Mouse (Mus musculus) lung, postnatal 4 days (tissue): ENCODE results near the gene Prss38.
A peak's percentile ranks its signal among the peaks of the same experiment; 100 is the strongest.
"Not testable (repeated sequence)": the region's sequence is repeated elsewhere in the genome, so short reads cannot be mapped to it uniquely, and the experiment has no call there.

Experiments
- DNase-seq, 2 experiments: peaks; one replicate each; pipeline ENCODE4 v3.0.0; 2021

Prss38 gene

DNA sequence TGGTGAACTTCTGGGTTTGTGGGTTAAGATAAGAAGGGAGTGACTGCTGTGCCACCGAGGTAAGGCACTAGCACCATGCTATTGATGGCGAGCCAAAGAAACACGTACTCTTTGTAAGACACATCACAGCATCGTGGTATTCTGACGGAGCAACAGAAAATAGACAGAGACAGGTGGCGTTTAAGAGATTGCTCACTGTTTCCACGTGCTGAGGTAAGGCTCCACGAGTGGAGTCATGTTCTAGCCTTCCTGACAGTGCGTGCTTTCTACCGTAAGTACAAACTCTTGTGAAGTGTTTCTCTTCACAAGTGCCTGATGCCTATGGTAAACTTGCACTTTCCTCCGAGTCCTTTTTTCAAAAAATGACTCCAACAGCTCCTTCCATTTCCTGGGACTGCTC is 5.6 kb downstream of the Prss38 start:
- no peak for DNase-seq

DNA sequence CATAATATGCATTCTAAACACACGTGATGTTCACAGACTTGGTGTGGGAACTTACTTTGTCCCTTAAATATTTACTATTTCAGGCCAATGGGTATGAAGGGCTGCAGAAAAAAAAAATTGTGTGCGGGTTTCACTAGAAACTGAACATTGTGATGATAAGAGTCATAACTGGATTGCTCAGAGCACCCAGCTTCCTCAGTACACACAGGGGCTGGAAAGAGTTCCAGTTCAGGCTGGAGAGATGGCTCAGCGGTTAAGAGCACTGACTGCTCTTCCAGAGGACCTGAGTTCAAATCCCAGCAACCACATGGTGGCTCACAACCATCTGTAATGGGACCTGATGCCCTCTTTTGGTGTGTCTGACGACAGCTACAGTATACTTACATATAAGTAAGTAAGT is 7.5 kb downstream of the Prss38 start:
- not testable (repeated sequence) for DNase-seq

DNA sequence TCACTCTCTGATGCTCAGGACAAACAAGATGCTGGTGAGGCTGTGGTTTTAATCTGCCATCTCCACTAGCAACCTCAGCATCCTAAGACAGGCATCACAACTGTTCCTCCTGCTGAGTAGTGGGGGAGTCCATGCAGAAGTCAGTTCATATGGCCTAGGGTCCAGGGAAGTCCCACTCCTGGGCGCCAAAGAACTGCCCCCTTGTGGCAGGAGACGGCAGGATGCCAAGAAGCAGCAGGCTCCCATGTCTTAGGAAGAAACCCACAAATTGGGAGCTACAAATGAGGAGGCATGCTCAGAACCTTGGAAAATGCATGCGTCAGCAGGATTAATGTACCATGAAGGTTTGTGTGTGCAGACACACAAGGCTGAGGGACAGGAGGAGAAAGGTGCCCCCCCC is 8.8 kb downstream of the Prss38 start:
- DNase-seq: peak in 1 of 2 experiments; percentile 35

- no peak for DNase-seq
Observed at GRCm38 (mm10) chr11:59366031-59366430, 9.4 kb downstream of the Prss38 start.

DNA sequence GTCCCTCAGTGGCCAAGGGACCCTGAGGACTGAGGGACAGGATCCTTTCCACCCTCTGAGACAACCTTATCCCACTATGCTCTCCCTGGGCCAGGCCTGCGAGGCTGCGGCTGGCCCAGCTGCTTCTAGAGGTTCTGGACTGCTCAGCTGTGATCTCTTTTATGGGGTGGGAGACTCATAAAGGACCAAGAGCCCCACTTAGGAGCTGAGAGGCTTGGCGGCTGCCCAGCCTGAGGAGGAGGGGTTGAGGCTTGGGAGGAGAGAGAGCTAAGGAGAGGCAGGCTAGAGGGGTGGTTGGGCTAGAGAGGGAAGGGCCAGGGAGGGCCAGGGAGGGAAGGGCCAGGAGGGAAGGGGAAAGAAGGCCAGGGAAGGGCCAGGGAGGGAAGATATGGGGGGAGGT is 11.0 kb downstream of the Prss38 start:
- peak; percentile 53 to 82 for DNase-seq

DNA sequence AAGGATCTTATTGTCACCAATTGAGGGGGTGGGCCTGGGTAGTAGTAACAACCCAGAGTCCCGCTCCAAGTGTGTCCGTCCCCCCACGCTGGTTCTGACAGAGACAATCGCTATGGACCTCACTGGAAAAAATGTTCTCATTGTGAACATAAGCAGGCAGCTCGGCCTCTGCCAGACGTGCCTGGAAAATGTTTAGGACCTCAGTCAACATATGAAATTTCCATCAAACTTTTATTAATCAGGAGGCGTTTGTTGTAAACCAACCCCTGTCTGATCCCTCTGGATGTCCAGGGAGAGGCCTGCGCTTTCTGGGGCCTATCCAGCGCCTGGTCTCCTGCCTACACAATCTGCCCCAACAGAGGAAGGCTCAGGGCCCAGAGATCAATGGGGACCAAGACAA is 11.4 kb downstream of the Prss38 start:
- DNase-seq: peak in 1 of 2 experiments; percentile 67

GRCm38 (mm10) chr11:59361291-59361690 is 14.2 kb downstream of the Prss38 start:
- no peak for DNase-seq

- DNase-seq: peak in 1 of 2 experiments; percentile 44
Observed at GRCm38 (mm10) chr11:59356874-59357289, 18.6 kb downstream of the Prss38 start.

GRCm38 (mm10) chr11:59354793-59355192 is 20.7 kb downstream of the Prss38 start:
- DNase-seq: no peak

GRCm38 (mm10) chr11:59350326-59350725 is 25.1 kb downstream of the Prss38 start:
- DNase-seq: no peak

- peak; percentile 65 to 85 for DNase-seq
Observed at GRCm38 (mm10) chr11:59346166-59346910, 29.1 kb downstream of the Prss38 start.

GRCm38 (mm10) chr11:59342956-59343355 is 32.5 kb downstream of the Prss38 start:
- DNase-seq: no peak

DNA sequence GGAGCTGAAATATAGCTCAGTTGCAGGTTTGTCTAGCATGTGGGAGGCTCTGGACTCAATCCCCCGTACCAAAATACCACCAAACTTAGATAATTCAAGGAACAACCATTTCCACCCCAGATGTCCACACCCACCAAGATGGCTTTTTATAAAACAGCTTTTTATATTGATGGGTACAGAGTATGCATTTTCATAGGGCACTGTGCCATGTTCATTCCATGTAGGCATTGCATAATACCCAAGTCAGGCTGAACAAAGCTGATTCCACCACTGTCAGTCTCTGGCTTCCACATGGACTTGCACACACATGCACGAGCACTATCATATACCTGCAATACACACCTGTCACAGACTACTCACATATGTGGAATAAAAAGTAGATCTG is 36.7 kb downstream of the Prss38 start:
- no peak for DNase-seq

- DNase-seq: peak; percentile 39 to 55
Observed at GRCm38 (mm10) chr11:59337955-59338735, 37.3 kb downstream of the Prss38 start.

DNA sequence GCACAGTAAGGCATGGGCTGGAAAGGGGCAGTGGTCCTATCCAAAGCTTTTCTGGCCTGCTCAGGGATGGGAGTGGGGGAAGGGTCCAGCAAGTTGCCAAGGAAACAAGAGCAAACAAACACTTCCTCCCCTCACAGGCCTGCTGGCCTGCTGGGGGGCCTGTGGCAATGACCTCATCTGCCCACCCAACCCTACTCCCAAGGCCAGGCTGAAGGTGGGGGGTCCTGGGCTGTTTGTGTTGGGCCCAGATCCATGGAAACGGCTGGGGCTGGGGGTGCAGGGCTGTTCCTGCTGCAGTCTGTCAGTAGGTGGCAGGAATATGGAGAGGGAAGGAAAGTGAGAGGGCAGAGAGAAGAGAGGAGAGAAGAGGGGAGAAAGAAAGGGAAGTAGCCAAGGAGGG is 39.1 kb downstream of the Prss38 start:
- DNase-seq: peak; percentile 57 to 74

DNA sequence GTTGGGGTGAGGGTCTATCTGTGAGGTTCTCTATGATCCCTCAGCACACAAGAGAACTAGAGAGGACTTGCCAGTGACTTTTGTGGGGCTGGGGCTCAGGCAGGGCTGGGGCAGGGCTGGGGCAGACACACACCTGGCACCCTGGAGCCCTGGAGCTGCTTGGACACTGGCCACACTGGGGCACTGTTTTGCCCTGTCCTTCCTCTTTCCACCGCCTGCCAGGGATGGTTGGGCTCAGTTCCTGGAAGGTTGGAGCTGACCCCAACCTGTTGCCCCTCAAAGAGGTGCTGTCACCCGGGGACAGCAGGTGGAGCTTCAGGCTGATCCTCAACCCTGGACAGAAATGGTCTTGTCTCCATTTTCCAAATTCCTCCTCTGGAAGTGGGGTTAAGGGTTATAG is 39.5 kb downstream of the Prss38 start:
- no peak for DNase-seq

GRCm38 (mm10) chr11:59335150-59335549 is 40.3 kb downstream of the Prss38 start:
- no peak for DNase-seq

- DNase-seq: no peak
Observed at GRCm38 (mm10) chr11:59332938-59333337, 42.5 kb downstream of the Prss38 start.

- DNase-seq: no peak
Observed at GRCm38 (mm10) chr11:59331167-59331869, 44.1 kb downstream of the Prss38 start.

DNA sequence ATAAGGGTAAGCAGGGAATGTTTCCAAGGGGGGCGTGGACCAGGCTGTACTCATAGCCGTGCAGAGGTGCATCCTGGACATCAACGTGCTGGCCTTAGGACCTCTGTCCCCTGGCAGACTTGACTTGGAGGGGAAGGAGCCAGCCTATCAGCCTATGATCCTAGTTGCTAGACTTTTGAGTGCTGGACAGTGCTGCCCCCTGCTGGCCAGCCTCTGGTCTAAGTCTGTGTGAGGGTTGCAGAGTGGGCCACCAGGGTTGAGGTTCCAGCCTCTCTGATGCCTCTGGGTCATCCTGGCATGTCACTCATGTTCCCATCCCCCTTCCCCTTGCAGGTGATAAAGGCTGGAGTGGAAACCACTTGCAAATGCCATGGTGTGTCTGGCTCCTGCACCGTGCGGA is 44.9 kb downstream of the Prss38 start:
- DNase-seq: peak; percentile 73 to 81

DNA sequence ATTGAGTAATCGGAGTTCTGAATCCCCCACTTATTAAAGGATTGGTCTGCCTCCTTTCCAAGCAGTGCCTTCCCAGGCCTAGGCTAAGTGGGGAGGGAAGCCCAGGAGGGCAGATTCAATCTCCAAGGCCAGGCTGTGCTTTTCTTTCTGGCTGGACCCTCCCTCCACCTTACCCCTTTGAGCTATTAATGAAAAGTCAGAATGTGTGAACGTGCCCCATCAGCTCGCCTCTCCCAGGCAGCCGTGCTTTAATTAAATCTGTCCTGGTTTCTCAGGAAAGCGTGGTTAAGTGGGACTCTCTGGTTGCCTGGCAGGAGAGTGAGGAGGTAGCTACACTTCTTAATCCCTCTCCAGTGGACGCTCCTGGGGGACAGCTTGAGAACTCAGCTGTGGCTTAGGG is 45.8 kb downstream of the Prss38 start:
- no peak for DNase-seq

GRCm38 (mm10) chr11:59327625-59328024 is 47.8 kb downstream of the Prss38 start:
- peak in 1 of 2 experiments; percentile 34 for DNase-seq

GRCm38 (mm10) chr11:59324777-59325176 is 50.7 kb downstream of the Prss38 start:
- peak; percentile 50 to 76 for DNase-seq

GRCm38 (mm10) chr11:59322988-59323387 is 52.5 kb downstream of the Prss38 start:
- DNase-seq: peak in 1 of 2 experiments; percentile 18
